Mouse (Mus musculus) testis, postnatal 14 days (tissue): ENCODE measurements at regions not wholly inside any gene's neighbourhood (a gene's known extent, or its start where the extent isn't known, plus 50 kb on each side); places are given as distances from the start of the nearest gene placed in this dataset.

Experiments used
- DNase-seq: peaks from one replicate; pipeline ENCODE4 v3.0.0; 2021; ENCODE audit warnings: low spot score

DNA sequence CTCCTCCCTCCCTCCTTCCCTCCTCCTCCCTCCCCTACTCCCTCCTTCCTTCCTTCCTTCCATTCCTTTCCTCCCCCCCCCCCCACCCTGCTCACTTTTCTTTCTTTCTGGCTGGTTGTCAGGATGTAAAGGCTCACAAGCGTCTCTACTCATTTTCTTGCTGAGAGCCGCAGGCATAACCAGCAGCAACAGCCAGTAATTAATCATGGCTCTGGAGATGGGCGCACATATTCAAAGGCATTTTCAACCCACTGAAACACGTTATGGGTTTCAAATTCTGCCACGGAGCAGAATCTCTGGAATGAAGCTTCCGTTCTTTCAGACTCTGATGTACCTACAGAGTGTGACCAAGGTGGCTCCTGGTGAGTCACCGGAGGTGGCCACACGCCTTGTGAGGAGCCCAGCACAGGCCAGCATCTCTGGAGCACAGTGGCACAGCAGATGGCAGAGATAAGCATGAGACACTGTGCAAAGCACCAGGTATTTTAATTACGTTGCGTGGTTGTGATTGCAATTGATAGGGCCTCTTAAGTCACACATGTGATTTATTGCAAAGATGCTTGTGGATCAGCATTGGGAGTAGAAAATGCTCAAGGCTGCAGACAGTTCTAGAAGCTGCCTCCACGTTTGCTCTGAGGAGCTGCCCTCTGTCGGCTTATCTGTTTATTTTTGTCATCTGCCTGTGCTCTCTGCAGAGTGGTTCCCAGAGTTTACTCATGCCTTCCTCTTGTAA, 236.0 kb downstream of the Mtx2 start:
- DNase-seq = no peak

DNA sequence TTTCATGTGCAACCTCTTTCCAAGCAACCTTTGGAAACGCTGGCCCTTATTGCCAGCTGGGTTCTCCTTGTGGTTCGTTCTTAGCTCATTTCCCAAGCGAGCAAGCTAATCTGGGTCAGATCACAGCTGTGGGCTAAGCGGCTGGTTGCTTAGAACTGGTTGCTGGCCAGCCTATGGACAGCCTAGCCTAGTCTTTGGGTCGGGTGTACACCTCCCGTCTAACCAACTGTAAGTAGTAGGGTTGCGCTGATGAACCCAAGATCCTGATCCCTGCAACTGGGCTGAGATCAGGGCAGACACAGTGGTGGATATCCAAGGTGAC, 236.5 kb downstream of the Mtx2 start:
- no peak for DNase-seq

- DNase-seq = no peak
Measured at GRCm38 (mm10) chr2:75064406-75065115, 239.0 kb downstream of the Mtx2 start.

DNA sequence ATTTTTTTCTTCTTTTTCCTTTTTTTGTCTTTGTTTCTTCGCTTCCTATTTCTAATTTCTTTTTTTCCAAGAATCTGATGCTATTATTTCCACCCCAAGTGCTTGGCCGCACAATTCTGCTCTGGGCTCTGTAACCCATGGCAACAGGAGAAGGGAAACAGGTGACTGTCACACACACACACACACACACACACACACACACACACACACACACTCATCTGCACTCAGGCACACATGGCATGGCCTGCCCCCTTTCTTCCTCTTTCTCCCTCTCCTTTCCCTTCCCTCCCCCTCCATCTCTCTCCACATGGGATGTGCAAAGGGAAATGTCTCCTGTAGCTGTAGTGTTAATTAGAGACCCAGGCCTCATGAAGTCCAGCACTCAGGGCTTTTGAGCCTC, 239.7 kb downstream of the Mtx2 start:
- DNase-seq = no peak

- no peak for DNase-seq
Measured at GRCm38 (mm10) chr2:75069321-75069720, 243.7 kb downstream of the Mtx2 start.

DNA sequence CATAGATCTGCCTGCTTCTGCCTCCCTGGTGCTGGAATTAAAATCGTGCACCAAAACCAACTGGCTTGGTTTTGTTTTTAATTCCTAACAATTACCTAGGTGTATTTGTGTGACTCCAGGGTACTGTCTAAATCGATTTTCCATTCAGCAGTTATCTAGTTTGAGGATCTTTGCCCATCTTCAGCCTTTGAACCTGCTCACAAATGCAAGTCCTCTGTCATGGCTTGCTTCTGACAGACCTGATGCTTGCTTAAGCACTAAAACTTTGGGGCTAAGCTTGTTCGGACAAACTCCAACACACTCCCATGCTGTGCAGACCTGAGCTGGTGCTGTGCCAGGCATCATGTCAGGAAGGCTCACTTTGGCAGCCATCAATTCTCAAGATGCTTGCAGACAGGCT, 246.4 kb downstream of the Mtx2 start:
- DNase-seq = no peak

DNA sequence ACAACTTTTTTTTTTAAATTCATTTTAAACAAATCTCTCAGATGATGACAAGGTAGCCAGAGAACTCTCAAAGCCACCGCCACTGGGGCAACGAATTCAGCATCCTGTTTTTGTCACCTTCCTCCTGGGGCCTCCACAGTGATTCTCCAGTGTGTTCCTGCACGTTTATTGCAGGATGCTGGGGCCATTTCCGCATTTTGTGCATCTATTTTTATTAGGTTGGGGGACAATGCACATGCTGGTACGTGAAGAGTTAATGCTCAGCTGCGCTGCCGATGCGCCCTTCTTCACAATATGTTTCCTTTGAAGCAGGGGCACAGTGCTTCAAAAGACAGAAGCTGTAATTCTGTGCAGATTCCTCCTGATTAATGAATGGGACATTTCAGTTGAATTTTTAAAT, 246.9 kb downstream of the Mtx2 start:
- DNase-seq = no peak

- DNase-seq = no peak
Measured at GRCm38 (mm10) chr2:75073178-75073577, 247.6 kb downstream of the Mtx2 start.

GRCm38 (mm10) chr2:75087164-75087563, 261.6 kb downstream of the Mtx2 start:
- no peak for DNase-seq

- no peak for DNase-seq
Measured at GRCm38 (mm10) chr2:75089186-75089585, 263.6 kb downstream of the Mtx2 start.

GRCm38 (mm10) chr2:75089616-75090015, 264.0 kb downstream of the Mtx2 start:
- DNase-seq = no peak

- DNase-seq = no peak
Measured at GRCm38 (mm10) chr2:75090439-75090838, 264.8 kb downstream of the Mtx2 start.

DNA sequence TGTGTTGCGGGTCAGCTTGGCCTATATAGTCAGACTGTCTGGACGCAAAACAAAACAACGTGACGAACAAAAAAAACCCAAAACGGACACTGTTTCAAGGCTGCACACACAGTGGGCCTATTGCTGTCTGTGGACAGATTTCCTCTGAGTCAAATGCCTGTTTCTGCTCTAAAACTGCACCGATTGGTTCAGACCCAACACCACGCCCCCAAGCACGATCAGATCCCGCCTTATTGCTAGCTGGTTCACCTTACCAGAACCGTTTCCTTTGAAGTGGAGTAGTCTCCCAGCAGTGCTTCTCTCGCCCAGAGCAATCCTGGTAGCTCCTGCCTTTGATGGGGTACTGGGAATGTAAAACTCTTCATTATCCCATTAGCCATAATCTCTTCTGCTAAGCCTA, 275.9 kb downstream of the Mtx2 start:
- peak; percentile 62 for DNase-seq

DNA sequence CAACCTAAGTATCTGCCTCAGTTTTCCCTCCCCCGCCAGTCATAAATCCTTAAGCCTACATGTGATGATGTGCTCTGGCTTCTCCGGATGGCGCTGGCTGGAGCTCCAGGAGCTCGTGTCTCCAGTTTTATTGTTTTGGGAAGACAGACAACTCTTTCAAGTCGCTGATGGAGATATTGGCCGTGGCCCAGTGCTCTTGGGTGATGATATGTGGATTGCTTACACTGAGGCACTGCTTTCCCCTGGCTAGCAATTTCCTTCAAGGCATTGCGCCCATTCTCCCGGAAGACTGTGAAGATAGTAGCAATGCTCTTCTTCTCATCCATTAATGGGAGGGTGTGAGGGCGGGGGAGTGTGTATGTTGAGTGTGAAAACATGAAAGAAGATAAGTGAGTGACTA, 287.1 kb downstream of the Mtx2 start:
- DNase-seq = no peak

DNA sequence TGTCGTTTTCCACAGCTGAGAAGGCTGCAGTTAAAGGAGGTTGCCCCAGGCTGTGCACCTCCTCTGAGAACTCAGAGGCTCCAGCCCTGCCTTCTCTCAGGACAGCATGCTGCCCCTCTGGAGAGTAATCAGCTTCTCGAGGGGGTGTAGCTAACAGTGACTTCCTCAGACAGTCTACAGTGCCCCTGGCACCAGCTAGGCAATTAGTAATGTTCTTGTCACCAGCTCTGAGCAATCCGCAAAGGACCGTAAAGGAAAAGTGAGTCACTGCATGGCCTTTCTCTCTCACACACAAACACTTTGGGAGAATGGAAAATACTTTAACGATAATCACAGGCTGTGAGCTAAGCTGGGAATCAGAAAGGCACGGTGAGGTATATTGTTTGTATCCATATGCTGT, 288.8 kb downstream of the Mtx2 start:
- peak; percentile 23 for DNase-seq

GRCm38 (mm10) chr2:75118348-75118926, 292.8 kb downstream of the Mtx2 start:
- no peak for DNase-seq

GRCm38 (mm10) chr2:75119599-75119998, 294.0 kb downstream of the Mtx2 start:
- no peak for DNase-seq

- DNase-seq = no peak
Measured at GRCm38 (mm10) chr2:75133298-75134080, 307.9 kb downstream of the Mtx2 start.

GRCm38 (mm10) chr2:75136618-75137017, 311.0 kb downstream of the Mtx2 start:
- no peak for DNase-seq

DNA sequence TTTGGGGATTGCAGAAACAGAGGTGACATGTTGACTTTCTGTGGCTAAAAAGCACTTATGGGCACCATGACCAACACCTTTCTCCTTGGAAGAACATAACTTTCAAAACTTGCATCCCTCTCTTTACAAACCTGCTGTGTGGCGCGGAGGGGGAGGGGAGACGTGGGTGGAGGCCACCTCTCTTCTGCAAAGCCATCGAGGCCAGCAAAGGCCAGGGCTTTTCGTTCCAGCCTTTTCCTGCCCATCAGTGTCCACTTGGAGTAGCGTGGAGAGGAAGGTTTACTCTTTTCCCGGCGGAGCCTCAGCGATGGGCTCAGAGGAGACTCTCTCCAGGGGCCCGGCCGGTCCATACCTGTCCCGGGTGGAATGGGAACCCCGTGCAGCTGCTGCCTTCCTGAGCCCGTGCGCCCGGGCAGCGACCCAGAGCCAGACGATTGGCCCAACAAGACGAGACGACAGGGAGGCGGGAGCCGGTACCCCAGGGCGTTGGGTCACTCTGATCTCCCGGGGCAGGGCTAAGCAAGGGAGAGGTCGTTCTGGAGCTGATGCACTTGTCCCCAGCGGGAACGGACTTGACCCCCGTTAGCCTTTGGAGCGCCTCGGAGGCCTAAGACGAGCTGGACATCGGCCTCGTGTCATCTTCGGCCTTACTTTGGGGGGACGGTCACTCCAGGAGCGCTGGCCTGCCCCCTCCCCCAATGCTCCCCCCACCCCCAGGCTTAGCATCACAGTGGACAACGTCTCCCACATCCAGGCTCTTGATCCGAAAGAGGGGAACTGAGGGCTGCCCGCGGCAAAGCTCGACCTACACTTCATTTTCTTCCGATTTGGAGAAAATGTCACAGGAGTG, 311.8 kb downstream of the Mtx2 start:
- peak; percentile 29 for DNase-seq

DNA sequence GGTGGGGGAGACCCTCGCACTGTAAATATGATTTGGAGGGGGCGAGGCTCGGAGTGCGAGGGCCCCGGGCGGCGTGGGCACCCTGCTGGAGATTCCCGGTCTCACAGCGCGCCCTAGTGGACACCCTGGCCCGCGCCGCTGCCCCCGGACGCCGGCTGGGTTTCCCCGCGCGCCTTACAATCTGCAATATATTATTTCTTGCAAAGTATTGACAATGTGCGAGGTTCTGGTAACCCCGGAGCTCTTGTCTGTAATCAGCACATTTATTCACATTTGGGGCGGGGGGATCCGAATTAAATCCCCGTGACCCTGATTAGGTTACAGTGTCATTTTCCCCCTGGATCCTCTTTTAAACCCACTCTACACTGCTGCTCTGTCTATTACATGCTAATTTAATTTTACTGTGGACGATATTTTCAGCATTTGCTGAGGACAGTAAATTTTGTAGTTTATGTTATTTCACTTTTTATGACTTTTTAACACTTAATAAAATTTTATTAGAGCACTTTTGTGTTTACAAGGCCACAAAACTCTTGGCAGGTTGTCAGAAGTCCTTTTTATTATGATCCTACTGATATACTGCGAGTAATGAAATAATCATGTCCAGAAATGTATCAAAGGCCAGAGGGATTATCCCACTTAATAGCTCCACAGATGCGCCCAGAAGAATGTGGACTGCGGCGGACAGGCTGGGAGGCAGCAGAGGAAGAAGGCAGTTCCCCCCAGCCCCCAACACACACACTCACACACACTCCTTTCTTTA, 312.6 kb downstream of the Mtx2 start:
- peak; percentile 50 for DNase-seq
